Mouse (Mus musculus) thymus, adult 2 months (tissue): ENCODE data around the gene Tdp1. TPM values are rescaled to one million over a fixed set of nuclear protein-coding genes. Genes with fewer than 3 reads are reported as not detected.

Source experiments
- DNase-seq: peaks from one replicate; pipeline ENCODE4 v3.0.0; 2021
- H3K27ac ChIP-seq: fragments of 200-500 bp; 2 replicates; pipeline ENCODE4 v1.5.1; 2012; ENCODE audit warnings: low read length, control low read depth; ENCODE audit not compliant: control insufficient read depth, insufficient read depth
- H3K27me3 ChIP-seq: fragments of 200-500 bp; 2 replicates; pipeline ENCODE4 v1.6.1; 2012; ENCODE audit warnings: mild to moderate bottlenecking, low read length, moderate library complexity, mixed read lengths; ENCODE audit not compliant: control insufficient read depth, insufficient read depth
- H3K36me3 ChIP-seq: fragments of 200-500 bp; 2 replicates; pipeline ENCODE4 v1.6.1; 2012; ENCODE audit warnings: mild to moderate bottlenecking, low read length, moderate library complexity; ENCODE audit not compliant: control insufficient read depth, insufficient read depth
- H3K4me1 ChIP-seq: fragments of 200-500 bp; replicated peaks from 2 replicates; pipeline ENCODE4 v1.6.1; 2012; ENCODE audit warnings: low read length; ENCODE audit not compliant: control insufficient read depth, insufficient read depth
- H3K4me3 ChIP-seq: fragments of 200-500 bp; 2 replicates; pipeline ENCODE4 v1.5.1; 2012; ENCODE audit warnings: mild to moderate bottlenecking, low read length, control low read depth, moderate library complexity; ENCODE audit not compliant: control insufficient read depth, insufficient read depth
- CTCF ChIP-seq: fragments of 200-500 bp; IDR thresholded peaks from 2 replicates; pipeline ENCODE4 v1.5.1; 2012; ENCODE audit warnings: mild to moderate bottlenecking, control low read depth, low read length, moderate library complexity, borderline replicate concordance; ENCODE audit not compliant: control insufficient read depth, poor library complexity, insufficient read depth; ENCODE audit errors: extremely low read depth
- POLR2A ChIP-seq: fragments of 200-500 bp; IDR thresholded peaks from 2 replicates; pipeline ENCODE4 v1.6.1; 2012; ENCODE audit warnings: mild to moderate bottlenecking, low read length, control low read depth, moderate library complexity; ENCODE audit not compliant: control insufficient read depth, poor library complexity, insufficient read depth; ENCODE audit errors: extremely low read depth
- WGBS: fragments of 180-500 bp; shearing (Covaris S2); methylation state at CpG from one replicate; pipeline ENCODE4 v1.1.7; 2018; 5-methylcytosine and 5-hydroxymethylcytosine counted together
- polyA plus RNA-seq: library from polyadenylated mRNA; depleted of rRNA; stranded (reverse); fragments of >200 nt; gene quantifications from 2 replicates; pipeline ENCODE4 v1.2.3, GENCODE M21; 2012

Gene Tdp1
- polyA plus RNA-seq, 1 experiment = 33.9 TPM

- Histone ChIP-seq H3K27me3 (no peaks in the 10 kb centered on the region), H3K27ac (no peak overlapping the region), H3K4me1 (no peaks in the 10 kb centered on the region), H3K4me3 (no peak overlapping the region), H3K36me3 (peaks cover 33% of the 10 kb centered on the region)
- 89% methylated on average over 4 of the region's 4 CpGs for WGBS
- TF ChIP-seq POLR2A = no peak
- TF ChIP-seq CTCF = no peak
- DNase-seq = no peak
These were observed 13.5 kb downstream of the Tdp1 start for GRCm38 (mm10) chr12:99897846-99898245.

GRCm38 (mm10) chr12:99898248-99898870 lies 14.0 kb downstream of the Tdp1 start:
- TF ChIP-seq CTCF = no peak
- TF ChIP-seq POLR2A = no peak
- peaks cover 30% of the 10 kb centered on the region for H3K36me3 ChIP-seq
- DNase-seq = no peak
- 94% methylated on average over 16 of the region's 16 CpGs for WGBS
- no peak overlapping the region for H3K4me3 ChIP-seq
- no peaks in the 10 kb centered on the region for H3K27me3 ChIP-seq
- no peak overlapping the region for H3K27ac ChIP-seq
- no peaks in the 10 kb centered on the region for H3K4me1 ChIP-seq

GRCm38 (mm10) chr12:99899991-99900390 lies 15.7 kb downstream of the Tdp1 start:
- DNase-seq = no peak
- Histone ChIP-seq H3K27me3 (no peaks in the 10 kb centered on the region), H3K4me1 (no peaks in the 10 kb centered on the region), H3K36me3 (peaks cover 21% of the 10 kb centered on the region), H3K27ac (no peak overlapping the region), H3K4me3 (no peak overlapping the region)
- TF ChIP-seq CTCF (no peak), POLR2A (no peak)
- 93% methylated on average over 1 of the region's 3 CpGs for WGBS

- WGBS = 81% methylated on average over 8 of the region's 8 CpGs
- Histone ChIP-seq H3K27ac (no peak overlapping the region), H3K4me1 (no peaks in the 10 kb centered on the region), H3K27me3 (no peaks in the 10 kb centered on the region), H3K36me3 (peaks cover 23% of the 10 kb centered on the region), H3K4me3 (no peak overlapping the region)
- no peak for DNase-seq
- TF ChIP-seq POLR2A = no peak
These were observed 17.9 kb downstream of the Tdp1 start for GRCm38 (mm10) chr12:99901973-99902866.

DNA sequence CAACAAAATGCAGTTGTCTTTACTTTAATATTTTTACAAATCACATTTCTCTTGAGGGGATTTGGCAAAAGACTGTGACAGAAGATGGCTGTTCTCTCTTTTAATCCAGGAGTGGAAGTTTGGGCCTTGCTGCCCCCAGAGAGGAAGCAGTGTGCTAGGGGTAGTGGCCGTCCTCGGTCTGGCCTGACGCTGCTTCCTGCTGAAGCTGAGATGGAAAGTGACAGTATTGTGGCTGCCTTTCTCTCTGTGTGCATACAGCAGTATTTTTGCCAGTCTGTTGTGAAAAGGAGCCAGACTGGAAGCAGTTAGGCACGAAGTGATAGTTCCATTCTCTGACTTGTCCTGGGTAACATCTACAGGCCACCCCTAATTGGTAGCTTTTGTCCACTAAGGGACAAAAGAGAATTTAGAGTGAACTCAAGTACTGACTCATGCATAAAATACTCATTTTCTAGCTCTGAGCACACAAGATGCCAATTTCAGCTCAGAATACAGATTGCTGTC lies 18.6 kb downstream of the Tdp1 start:
- WGBS = 75% methylated on average over 4 of the region's 4 CpGs
- Histone ChIP-seq H3K4me3 (no peak overlapping the region), H3K4me1 (no peaks in the 10 kb centered on the region), H3K27me3 (no peaks in the 10 kb centered on the region), H3K36me3 (peaks cover 30% of the 10 kb centered on the region), H3K27ac (no peak overlapping the region)
- TF ChIP-seq POLR2A = no peak
- TF ChIP-seq CTCF = no peak
- DNase-seq = no peak

DNA sequence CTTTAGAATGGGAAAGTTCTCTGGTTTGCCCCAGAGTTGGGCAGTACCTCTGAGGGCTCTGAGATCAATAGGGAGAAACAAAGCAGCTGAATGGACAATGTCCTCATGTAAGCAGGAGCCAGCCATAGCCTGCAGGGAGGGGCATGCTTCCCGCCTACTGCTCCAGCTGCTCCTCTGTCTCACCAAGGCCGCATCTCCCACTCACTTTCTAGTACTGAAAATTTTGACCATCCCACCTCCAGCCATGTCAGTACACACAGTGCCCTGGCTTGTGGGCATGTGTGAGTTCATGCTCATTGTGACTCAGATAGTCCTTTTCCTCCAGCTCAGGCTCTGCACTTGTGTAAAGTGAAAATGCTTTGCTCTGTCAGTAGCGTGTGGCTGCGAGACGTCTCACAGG lies 20.2 kb downstream of the Tdp1 start:
- WGBS = 96% methylated on average over 5 of the region's 5 CpGs
- TF ChIP-seq POLR2A (no peak), CTCF (no peak)
- no peak for DNase-seq
- Histone ChIP-seq H3K36me3 (peaks cover 25% of the 10 kb centered on the region), H3K27ac (no peak overlapping the region), H3K4me3 (no peak overlapping the region), H3K27me3 (no peaks in the 10 kb centered on the region), H3K4me1 (no peaks in the 10 kb centered on the region)

DNA sequence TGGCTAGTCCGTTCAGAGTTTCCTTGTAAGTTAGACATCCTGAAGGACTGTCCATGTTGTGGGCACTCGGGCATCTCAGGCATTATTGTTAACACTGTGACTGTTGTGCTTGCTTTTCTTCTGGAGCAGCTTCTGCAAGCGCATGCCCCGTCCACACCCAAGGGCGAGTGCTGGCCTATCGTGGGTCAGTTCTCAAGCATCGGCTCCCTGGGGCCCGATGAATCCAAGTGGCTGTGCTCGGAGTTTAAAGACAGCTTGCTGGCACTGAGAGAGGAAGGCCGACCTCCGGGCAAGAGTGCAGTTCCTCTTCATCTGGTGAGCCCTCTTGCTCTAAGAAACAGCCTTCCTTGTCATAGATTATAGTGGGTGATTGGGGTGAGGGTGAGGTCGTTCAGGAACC lies 27.1 kb downstream of the Tdp1 start:
- H3K4me3 ChIP-seq = no peak overlapping the region
- no peak for TF ChIP-seq POLR2A
- TF ChIP-seq CTCF = no peak
- no peak for DNase-seq
- WGBS = 96% methylated on average over 12 of the region's 12 CpGs
- no peaks in the 10 kb centered on the region for H3K4me1 ChIP-seq
- no peaks in the 10 kb centered on the region for H3K27me3 ChIP-seq
- no peak overlapping the region for H3K27ac ChIP-seq
- H3K36me3 ChIP-seq = peaks cover 33% of the 10 kb centered on the region
